Mouse (Mus musculus): Measurements from ENCODE around the gene Recql5. TPM values are rescaled to one million over a fixed set of nuclear protein-coding genes. Genes with fewer than 3 reads are reported as not detected.

The Recql5 gene
- polyA plus RNA-seq, 1 experiment from 2014 or later = 23.9 TPM

- Histone ChIP-seq H3K4me1 (peaks cover 50% of the 10 kb centered on the region), H3K27me3 (no peaks in the 10 kb centered on the region), H3K4me3 (replicated peaks) (peak within 1 kb of the TSS; percentile 13; the same call in 1 of the 2 replicates), H3K9ac (no peak within 1 kb of the TSS), H3K4me2 (replicated peaks) (peak within 1 kb of the TSS; percentile 9), H3K9me3 (replicated peaks) (no peaks in the 10 kb centered on the region), H3K27ac (replicated peaks) (peak within 1 kb of the TSS; percentile 72), H3K36me3 (peaks cover 17% of the 10 kb centered on the region)
- peak; percentile 32; the same call in 1 of the 2 replicates for ATAC-seq (ENCODE audit: insufficient number of reproducible peaks, low FRiP score, low TSS enrichment, low read depth)
- WGBS = 29% methylated on average over 16 of the region's 16 CpGs
These were observed 33.6 kb downstream of the Recql5 start, which contains the start of gene Smim5 for GRCm38 (mm10) chr11:115899486-115900266. Smim5 (plus strand) TSS chr11:115899966.

- Histone ChIP-seq H3K4me3 (replicated peaks) (no peak overlapping the region), H3K4me1 (peaks cover 44% of the 10 kb centered on the region), H3K4me2 (replicated peaks) (no peak overlapping the region), H3K36me3 (peaks cover 25% of the 10 kb centered on the region), H3K9me3 (replicated peaks) (no peaks in the 10 kb centered on the region), H3K27ac (replicated peaks) (0 out of 2 replicates have a peak overlapping the region, but pooled peaks have one; percentile 72), H3K27me3 (no peaks in the 10 kb centered on the region), H3K9ac (no peak overlapping the region)
- ATAC-seq (ENCODE audit: insufficient number of reproducible peaks, low FRiP score, low TSS enrichment, low read depth) = no peak
- WGBS = 16% methylated on average over 4 of the region's 4 CpGs
These were observed 34.4 kb downstream of the Recql5 start for GRCm38 (mm10) chr11:115898886-115899285.

GRCm38 (mm10) chr11:115898446-115898845, 34.8 kb downstream of the Recql5 start:
- Histone ChIP-seq H3K27me3 (no peaks in the 10 kb centered on the region), H3K9me3 (replicated peaks) (no peaks in the 10 kb centered on the region), H3K4me3 (replicated peaks) (no peak overlapping the region), H3K27ac (replicated peaks) (no peak overlapping the region), H3K9ac (no peak overlapping the region), H3K4me1 (peaks cover 39% of the 10 kb centered on the region), H3K4me2 (replicated peaks) (no peak overlapping the region), H3K36me3 (peaks cover 29% of the 10 kb centered on the region)
- 78% methylated on average over 7 of the region's 7 CpGs for WGBS
- ATAC-seq (ENCODE audit: insufficient number of reproducible peaks, low FRiP score, low TSS enrichment, low read depth) = no peak

GRCm38 (mm10) chr11:115894755-115895520, 38.3 kb downstream of the Recql5 start:
- Histone ChIP-seq H3K4me2 (replicated peaks) (no peak overlapping the region), H3K9me3 (replicated peaks) (no peaks in the 10 kb centered on the region), H3K27ac (replicated peaks) (no peak overlapping the region), H3K27me3 (no peaks in the 10 kb centered on the region), H3K4me1 (peaks cover 6% of the 10 kb centered on the region), H3K36me3 (peaks cover 36% of the 10 kb centered on the region), H3K4me3 (replicated peaks) (no peak overlapping the region), H3K9ac (no peak overlapping the region)
- ATAC-seq (ENCODE audit: insufficient number of reproducible peaks, low FRiP score, low TSS enrichment, low read depth) = no peak
- 75% methylated on average over 14 of the region's 14 CpGs for WGBS

- Histone ChIP-seq H3K9ac (no peak overlapping the region), H3K36me3 (peaks cover 36% of the 10 kb centered on the region), H3K27ac (replicated peaks) (no peak overlapping the region), H3K4me1 (peaks cover 5% of the 10 kb centered on the region; the same call in 1 of the 2 replicates), H3K4me2 (replicated peaks) (no peak overlapping the region), H3K27me3 (no peaks in the 10 kb centered on the region), H3K4me3 (replicated peaks) (no peak overlapping the region), H3K9me3 (replicated peaks) (no peaks in the 10 kb centered on the region)
- WGBS = 86% methylated on average over 9 of the region's 9 CpGs
- no peak for ATAC-seq (ENCODE audit: insufficient number of reproducible peaks, low FRiP score, low TSS enrichment, low read depth)
These were observed 40.2 kb downstream of the Recql5 start for GRCm38 (mm10) chr11:115893071-115893470.

- no peaks in the 10 kb centered on the region for H3K27me3 ChIP-seq
- no peak overlapping the region for H3K27ac ChIP-seq (replicated peaks)
- no peak overlapping the region for H3K4me2 ChIP-seq (replicated peaks)
- H3K9ac ChIP-seq = no peak overlapping the region
- H3K4me3 ChIP-seq (replicated peaks) = no peak overlapping the region
- no peak for ATAC-seq (ENCODE audit: insufficient number of reproducible peaks, low FRiP score, low TSS enrichment, low read depth)
- WGBS = 63% methylated on average over 6 of the region's 6 CpGs
- peaks cover 36% of the 10 kb centered on the region for H3K36me3 ChIP-seq
- H3K4me1 ChIP-seq = peaks cover 5% of the 10 kb centered on the region; the same call in 1 of the 2 replicates
- no peaks in the 10 kb centered on the region for H3K9me3 ChIP-seq (replicated peaks)
These were observed 41.1 kb downstream of the Recql5 start for GRCm38 (mm10) chr11:115892213-115892612.

GRCm38 (mm10) chr11:115889159-115889558, 44.1 kb downstream of the Recql5 start:
- Histone ChIP-seq H3K9me3 (replicated peaks) (no peaks in the 10 kb centered on the region), H3K4me2 (replicated peaks) (no peak overlapping the region), H3K36me3 (peaks cover 14% of the 10 kb centered on the region), H3K9ac (no peak overlapping the region), H3K4me1 (peaks cover 5% of the 10 kb centered on the region; the same call in 1 of the 2 replicates), H3K4me3 (replicated peaks) (no peak overlapping the region), H3K27ac (replicated peaks) (no peak overlapping the region), H3K27me3 (0 out of 2 replicates have a peak, but pooled peaks cover 2% of the 10 kb centered on the region)
- 77% methylated on average over 6 of the region's 6 CpGs for WGBS
- ATAC-seq (ENCODE audit: insufficient number of reproducible peaks, low FRiP score, low TSS enrichment, low read depth) = no peak

- 90% methylated on average over 5 of the region's 5 CpGs for WGBS
These were observed 45.3 kb downstream of the Recql5 start for GRCm38 (mm10) chr11:115888020-115888419.

GRCm38 (mm10) chr11:115886446-115886845, 46.8 kb downstream of the Recql5 start:
- no peak for ATAC-seq (ENCODE audit: insufficient number of reproducible peaks, low FRiP score, low TSS enrichment, low read depth)
- H3K27me3 ChIP-seq = peaks cover 17% of the 10 kb centered on the region
- WGBS = 86% methylated on average over 11 of the region's 11 CpGs
- H3K4me2 ChIP-seq (replicated peaks) = no peak overlapping the region
- H3K9ac ChIP-seq = no peak overlapping the region
- H3K4me1 ChIP-seq = peaks cover 5% of the 10 kb centered on the region; the same call in 1 of the 2 replicates
- H3K27ac ChIP-seq (replicated peaks) = no peak overlapping the region
- no peaks in the 10 kb centered on the region for H3K9me3 ChIP-seq (replicated peaks)
- no peaks in the 10 kb centered on the region for H3K36me3 ChIP-seq
- no peak overlapping the region for H3K4me3 ChIP-seq (replicated peaks)

More at GRCm38 (mm10) chr11:115888020-115888419, 45.3 kb downstream of the Recql5 start:
- Histone ChIP-seq H3K27ac (replicated peaks) (no peak overlapping the region), H3K4me3 (replicated peaks) (no peak overlapping the region), H3K9ac (no peak overlapping the region), H3K4me2 (replicated peaks) (no peak overlapping the region), H3K27me3 (peaks cover 12% of the 10 kb centered on the region; the same call in 1 of the 2 replicates), H3K36me3 (peaks cover 3% of the 10 kb centered on the region; the same call in 1 of the 2 replicates), H3K9me3 (replicated peaks) (no peaks in the 10 kb centered on the region), H3K4me1 (peaks cover 5% of the 10 kb centered on the region; the same call in 1 of the 2 replicates)
- no peak for ATAC-seq (ENCODE audit: insufficient number of reproducible peaks, low FRiP score, low TSS enrichment, low read depth)

- no peak; the same call in 1 of the 2 replicates for ATAC-seq (ENCODE audit: insufficient number of reproducible peaks, low FRiP score, low TSS enrichment, low read depth)
- H3K27me3 ChIP-seq = peaks cover 17% of the 10 kb centered on the region
- 76% methylated on average over 11 of the region's 11 CpGs for WGBS
These were observed 48.0 kb downstream of the Recql5 start for GRCm38 (mm10) chr11:115885281-115885680.

GRCm38 (mm10) chr11:115884361-115884760, 48.9 kb downstream of the Recql5 start:
- 86% methylated on average over 3 of the region's 3 CpGs for WGBS
- Histone ChIP-seq H3K36me3 (no peaks in the 10 kb centered on the region), H3K4me1 (peaks cover 5% of the 10 kb centered on the region; the same call in 1 of the 2 replicates), H3K4me2 (replicated peaks) (no peak overlapping the region), H3K4me3 (replicated peaks) (no peak overlapping the region), H3K9ac (no peak overlapping the region), H3K27me3 (peaks cover 17% of the 10 kb centered on the region), H3K27ac (replicated peaks) (no peak overlapping the region), H3K9me3 (replicated peaks) (no peaks in the 10 kb centered on the region)
- ATAC-seq (ENCODE audit: insufficient number of reproducible peaks, low FRiP score, low TSS enrichment, low read depth) = no peak

More at GRCm38 (mm10) chr11:115885281-115885680, 48.0 kb downstream of the Recql5 start:
- H3K4me2 ChIP-seq (replicated peaks) = no peak overlapping the region
- H3K4me3 ChIP-seq (replicated peaks) = no peak overlapping the region
- H3K4me1 ChIP-seq = peaks cover 5% of the 10 kb centered on the region; the same call in 1 of the 2 replicates
- no peak overlapping the region for H3K27ac ChIP-seq (replicated peaks)
- no peaks in the 10 kb centered on the region for H3K36me3 ChIP-seq
- H3K9ac ChIP-seq = no peak overlapping the region
- no peaks in the 10 kb centered on the region for H3K9me3 ChIP-seq (replicated peaks)

All from embryonic facial prominence, embryonic 15.5 days (tissue).